Mouse (Mus musculus) heart, adult 2 months (tissue): Measurements from ENCODE around the gene Arhgef19.

Source experiments
- CTCF ChIP-seq: fragments of 200-600 bp; IDR thresholded peaks from 2 replicates; pipeline ENCODE4 v1.8.1; 2022; ENCODE audit warnings: antibody characterized with exemption, mild to moderate bottlenecking, moderate library complexity
- POLR2A ChIP-seq: fragments of 200-500 bp; IDR thresholded peaks from 2 replicates; pipeline ENCODE4 v1.6.1; 2011; ENCODE audit warnings: mild to moderate bottlenecking, low read depth, low read length, control low read depth; ENCODE audit not compliant: insufficient read depth

DNA sequence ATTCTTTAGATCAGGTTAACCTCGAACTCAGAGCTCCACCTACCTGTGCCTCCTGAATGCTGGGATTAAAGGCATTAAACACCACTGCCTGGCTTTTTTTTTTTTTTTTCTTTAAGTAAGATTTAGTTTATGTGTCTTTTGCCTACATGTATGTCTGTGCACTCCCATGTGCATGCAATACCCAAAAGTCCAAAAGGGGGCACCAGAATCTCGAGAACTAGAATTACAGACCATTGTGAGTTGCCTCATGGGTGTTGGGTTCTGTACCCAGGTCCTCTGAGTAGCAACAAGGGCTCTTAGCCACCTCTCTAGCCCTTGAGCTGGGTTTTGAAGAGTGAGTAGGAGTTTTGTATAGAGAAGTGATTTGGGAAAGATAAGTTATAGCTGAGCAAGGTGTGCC lies 13.3 kb downstream of the Arhgef19 start:
- TF ChIP-seq POLR2A (no peak), CTCF (peak; percentile 34; the same call in 1 of the 2 replicates)
